Comparison of ENCODE assay signal across 28 mouse cellular contexts in the genomic region with DNA sequence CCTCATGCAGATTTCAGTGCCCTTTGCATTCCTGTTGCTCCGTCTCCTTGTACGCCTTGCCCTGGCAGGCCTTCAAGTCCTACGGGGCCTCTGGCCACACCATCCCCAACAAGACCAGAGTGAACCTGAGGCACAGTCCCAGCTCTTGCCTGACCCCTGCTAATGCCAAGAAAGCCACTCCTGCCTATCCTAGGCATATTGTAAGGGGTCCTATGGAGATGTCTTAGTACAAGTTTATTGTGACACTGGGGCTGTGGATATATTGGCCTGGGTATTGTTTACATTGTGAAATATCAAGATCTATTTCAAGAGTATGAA. TPM values are rescaled to one million over a fixed set of nuclear protein-coding genes. Genes with fewer than 3 reads are reported as not detected.
DNase-seq lines count a peak whose midpoint lies in the region; ATAC-seq and TF ChIP-seq lines count a peak whose summit lies in the region.
"Had no signal": no experiment of that assay in that cellular context is flagged by ENCODE, and none has a peak within 500 bp of the region (broad histone marks: within the 10 kb centered on the region; RNA-seq: fewer than 3 reads in every experiment).

No protein-coding gene starts in this region.

- H3K9me3 ChIP-seq in kidney, embryonic 16.5 days (ENCODE audit: low read length), result no peaks in the 10 kb centered on the region
- no peaks in the 10 kb centered on the region for H3K9me3 ChIP-seq in limb, embryonic 12.5 days
- H3K9me3 ChIP-seq: forebrain, embryonic 13.5 days; heart, embryonic 12.5 days; intestine, embryonic 15.5 days; limb, embryonic 13.5 days; lung, embryonic 15.5 days; megakaryocyte, embryonic 14.5 days; stomach, embryonic 15.5 days had no signal

- H3K36me3 ChIP-seq in kidney, adult 2 months (ENCODE audit: control insufficient read depth, insufficient read depth, low read length), result no peaks in the 10 kb centered on the region
- H3K36me3 ChIP-seq in kidney, embryonic 16.5 days (ENCODE audit: insufficient read depth, low read length), result peaks cover 37% of the 10 kb centered on the region
- peaks cover 76% of the 10 kb centered on the region for H3K36me3 ChIP-seq in limb, embryonic 12.5 days

- ATAC-seq in kidney, embryonic 16.5 days (ENCODE audit: low FRiP score, low TSS enrichment), result no peak
- no peak for ATAC-seq in limb, embryonic 12.5 days (ENCODE audit: insufficient number of reproducible peaks, insufficient read depth, low FRiP score, low TSS enrichment, low read depth)
- ATAC-seq: CD4-positive, CD25-positive, alpha-beta regulatory T cell, adult 4 months; forebrain, embryonic 13.5 days; intestine, embryonic 15.5 days had no signal

- WGBS in kidney, adult 2 months, result 46% methylated on average over 3 of the region's 3 CpGs
- WGBS in kidney, embryonic 16.5 days, result 83% methylated on average over 3 of the region's 3 CpGs
- WGBS in limb, embryonic 12.5 days, result 92% methylated on average over 3 of the region's 3 CpGs

- no peaks in the 10 kb centered on the region for H3K27me3 ChIP-seq in kidney, adult 2 months (replicated peaks; ENCODE audit: control insufficient read depth, insufficient read depth, low read length)
- H3K27me3 ChIP-seq in kidney, embryonic 16.5 days (ENCODE audit: insufficient read depth, low read length), result no peaks in the 10 kb centered on the region
- H3K27me3 ChIP-seq in limb, embryonic 12.5 days, result no peaks in the 10 kb centered on the region
- H3K27me3 ChIP-seq: forebrain, embryonic 13.5 days; heart, embryonic 12.5 days; intestine, embryonic 15.5 days; limb, embryonic 13.5 days; lung, embryonic 15.5 days; megakaryocyte, embryonic 14.5 days; stomach, embryonic 15.5 days had no signal

- TF ChIP-seq CTCF in gastrocnemius, adult 2 months (IDR thresholded peaks at IDR 0.05), result no peak
- no peak for TF ChIP-seq CTCF in kidney, adult 2 months (conservative IDR thresholded peaks at IDR 0.05; ENCODE audit: insufficient read depth, insufficient read length, low read depth, low read length)
- TF ChIP-seq CTCF in left cerebral cortex, adult 2 months (IDR thresholded peaks at IDR 0.05), result no peak

- intact Hi-C loops in gastrocnemius, adult 2 months (cut with DNase I), result no loop called here
- intact Hi-C loops in left cerebral cortex, adult 2 months (cut with DNase I), result no loop called here

- no peak overlapping the region for H3K4me3 ChIP-seq in gastrocnemius, adult 2 months
- H3K4me3 ChIP-seq in kidney, adult 2 months (ENCODE audit: insufficient read depth, low read depth, low read length), result no peak overlapping the region
- no peak overlapping the region for H3K4me3 ChIP-seq in kidney, embryonic 16.5 days (ENCODE audit: low read length)
- H3K4me3 ChIP-seq in left cerebral cortex, adult 2 months, result no peak overlapping the region
- H3K4me3 ChIP-seq in limb, embryonic 12.5 days (replicated peaks), result no peak overlapping the region
- H3K4me3 ChIP-seq: erythroblast, embryonic 14.5 days; forebrain, embryonic 13.5 days; heart, embryonic 12.5 days; intestine, embryonic 15.5 days; limb, embryonic 13.5 days; lung, embryonic 15.5 days; megakaryocyte, embryonic 14.5 days; stomach, embryonic 15.5 days had no signal

- no peak for DNase-seq in gastrocnemius, adult 2 months
- no peak for DNase-seq in gastrocnemius, adult 18-20 months (ENCODE audit: low spot score)
- peak; percentile 49 for DNase-seq in kidney, adult 2 months
- no peak for DNase-seq in left cerebral cortex, adult 2 months (ENCODE audit: extremely low spot score in 1 of 2, low spot score in 2 of 2)
- DNase-seq in left cerebral cortex, adult 9 months (ENCODE audit: low spot score in 2 of 2), result no peak
- DNase-seq: adrenal gland, postnatal 14 days; heart, adult 18-20 months; heart, postnatal 4 days; kidney, postnatal 10 days; layer of hippocampus, postnatal 36 days; midbrain, embryonic 14.5 days; right cerebral cortex, postnatal 25 days had no signal

- H3K4me1 ChIP-seq in kidney, adult 2 months (ENCODE audit: control insufficient read depth, insufficient read depth, low read length), result no peaks in the 10 kb centered on the region
- H3K4me1 ChIP-seq in kidney, embryonic 16.5 days (ENCODE audit: insufficient read depth, low read length), result no peaks in the 10 kb centered on the region
- no peaks in the 10 kb centered on the region for H3K4me1 ChIP-seq in limb, embryonic 12.5 days (replicated peaks)
- H3K4me1 ChIP-seq: forebrain, embryonic 13.5 days; intestine, embryonic 15.5 days; limb, embryonic 13.5 days; lung, embryonic 15.5 days; megakaryocyte, embryonic 14.5 days; stomach, embryonic 15.5 days had no signal

- no peak for TF ChIP-seq POLR2A in kidney, adult 2 months (IDR thresholded peaks at IDR 0.05; ENCODE audit: low read depth, low read length)

- H3K27ac ChIP-seq in gastrocnemius, adult 2 months, result peak overlapping the region; percentile 16; the same call in 1 of the 2 replicates
- H3K27ac ChIP-seq in kidney, adult 2 months (ENCODE audit: insufficient read depth, low read depth, low read length), result no peak overlapping the region
- no peak overlapping the region for H3K27ac ChIP-seq in kidney, embryonic 16.5 days (ENCODE audit: low read length)
- peak overlapping the region; percentile 55; the same call in 1 of the 2 replicates for H3K27ac ChIP-seq in left cerebral cortex, adult 2 months
- no peak overlapping the region for H3K27ac ChIP-seq in limb, embryonic 12.5 days
- H3K27ac ChIP-seq: forebrain, embryonic 13.5 days; hindbrain, embryonic 14.5 days; intestine, embryonic 15.5 days; limb, embryonic 13.5 days; lung, embryonic 15.5 days; stomach, embryonic 15.5 days had no signal

- no peak overlapping the region for H3K4me2 ChIP-seq in kidney, embryonic 16.5 days (replicated peaks; ENCODE audit: low read depth, low read length)
- H3K4me2 ChIP-seq in limb, embryonic 12.5 days, result no peak overlapping the region
- H3K4me2 ChIP-seq: forebrain, embryonic 13.5 days; heart, embryonic 12.5 days; hindbrain, embryonic 14.5 days; intestine, embryonic 15.5 days; limb, embryonic 13.5 days; liver, embryonic 11.5 days; lung, embryonic 15.5 days; stomach, embryonic 15.5 days had no signal

- no peak overlapping the region for H3K9ac ChIP-seq in kidney, embryonic 16.5 days (replicated peaks; ENCODE audit: low read length)
- H3K9ac ChIP-seq in limb, embryonic 12.5 days (replicated peaks), result 0 out of 2 replicates have a peak overlapping the region, but pooled peaks have one; percentile 0
- H3K9ac ChIP-seq: forebrain, embryonic 13.5 days; heart, embryonic 12.5 days; hindbrain, embryonic 14.5 days; intestine, embryonic 15.5 days; limb, embryonic 13.5 days; lung, embryonic 15.5 days; stomach, embryonic 15.5 days had no signal

RNA-seq across cellular contexts. Expression of a gene that starts 13.8 kb away (rescaled TPM):
- 10 to 100 TPM; 11.8 to 12.5 TPM for total RNA-seq in gastrocnemius, adult 2 months (2021)
- total RNA-seq in gastrocnemius, adult 18-20 months (2021), result 1 to 10 TPM; 8.2 to 10.0 TPM
- polyA plus RNA-seq in kidney, adult 2 months (2012; rRNA removed), result 9.1 and 12.7 TPM in 2 replicates
- 12.0 and 12.9 TPM in 2 replicates for polyA plus RNA-seq in kidney, embryonic 16.5 days (2015; fragmentation: Nextera tagmentation; extraction: Ambion mirVana)
- 10 to 100 TPM; 14.9 to 20.8 TPM for total RNA-seq in left cerebral cortex, adult 2 months (2021)
- 13.1 and 13.6 TPM in 2 replicates for polyA plus RNA-seq in limb, embryonic 12.5 days (2016; fragmentation: Nextera tagmentation; extraction: Ambion mirVana)

RNA-seq across cellular contexts. Expression of a gene that starts 16.7 kb away (rescaled TPM):
- total RNA-seq in gastrocnemius, adult 2 months (2021), result 1 to 10 TPM; 7.8 to 8.0 TPM
- total RNA-seq in gastrocnemius, adult 18-20 months (2021), result 10 to 100 TPM in 1 of 2 experiments, 1 to 10 TPM in 1; 7.6 to 10.7 TPM
- 67.1 and 76.4 TPM in 2 replicates for polyA plus RNA-seq in kidney, adult 2 months (2012; rRNA removed)
- 31.9 and 32.7 TPM in 2 replicates for polyA plus RNA-seq in kidney, embryonic 16.5 days (2015; fragmentation: Nextera tagmentation; extraction: Ambion mirVana)
- 10 to 100 TPM; 40.8 to 43.2 TPM for total RNA-seq in left cerebral cortex, adult 2 months (2021)
- polyA plus RNA-seq in limb, embryonic 12.5 days (2016; fragmentation: Nextera tagmentation; extraction: Ambion mirVana), result 17.8 and 21.8 TPM in 2 replicates

RNA-seq across cellular contexts. Expression of a gene that starts 16.7 kb away (rescaled TPM):
- total RNA-seq in gastrocnemius, adult 2 months (2021), result 10 to 100 TPM; 14.2 to 14.3 TPM
- total RNA-seq in gastrocnemius, adult 18-20 months (2021), result 10 to 100 TPM; 10.9 to 11.9 TPM
- 80.5 and 89.0 TPM in 2 replicates for polyA plus RNA-seq in kidney, adult 2 months (2012; rRNA removed)
- 63.3 and 67.3 TPM in 2 replicates for polyA plus RNA-seq in kidney, embryonic 16.5 days (2015; fragmentation: Nextera tagmentation; extraction: Ambion mirVana)
- 100 to 1,000 TPM in 1 of 2 experiments, 10 to 100 TPM in 1; 98.8 to 106 TPM for total RNA-seq in left cerebral cortex, adult 2 months (2021)
- polyA plus RNA-seq in limb, embryonic 12.5 days (2016; fragmentation: Nextera tagmentation; extraction: Ambion mirVana), result 48.1 and 57.8 TPM in 2 replicates

RNA-seq across cellular contexts. Expression of a gene that starts 23.2 kb away (rescaled TPM):
- total RNA-seq in gastrocnemius, adult 2 months (2021), result 1 to 10 TPM; 3.9 to 4.6 TPM
- total RNA-seq in gastrocnemius, adult 18-20 months (2021), result 1 to 10 TPM; 2.4 to 3.9 TPM
- polyA plus RNA-seq in kidney, adult 2 months (2012; rRNA removed), result 27.9 and 34.8 TPM in 2 replicates
- 14.2 and 14.6 TPM in 2 replicates for polyA plus RNA-seq in kidney, embryonic 16.5 days (2015; fragmentation: Nextera tagmentation; extraction: Ambion mirVana)
- total RNA-seq in left cerebral cortex, adult 2 months (2021), result 10 to 100 TPM; 58.9 to 59.7 TPM
- polyA plus RNA-seq in limb, embryonic 12.5 days (2016; fragmentation: Nextera tagmentation; extraction: Ambion mirVana), result 17.6 and 17.7 TPM in 2 replicates

RNA-seq across cellular contexts. Expression of a gene that starts 29.1 kb away (rescaled TPM):
- total RNA-seq in gastrocnemius, adult 2 months (2021), result not detected
- under 1 TPM in 1 of 2 experiments, not detected in 1; 0.12 TPM for total RNA-seq in gastrocnemius, adult 18-20 months (2021)
- polyA plus RNA-seq in kidney, adult 2 months (2012; rRNA removed), result 257 and 309 TPM in 2 replicates
- polyA plus RNA-seq in kidney, embryonic 16.5 days (2015; fragmentation: Nextera tagmentation; extraction: Ambion mirVana), result 9.5 and 9.8 TPM in 2 replicates
- total RNA-seq in left cerebral cortex, adult 2 months (2021), result 1 to 10 TPM in 1 of 2 experiments, under 1 TPM in 1; 0.89 to 1.4 TPM
- 1.1 and 1.7 TPM in 2 replicates for polyA plus RNA-seq in limb, embryonic 12.5 days (2016; fragmentation: Nextera tagmentation; extraction: Ambion mirVana)
- total RNA-seq: gastrocnemius, postnatal 25 days; heart, adult 18-20 months; monocyte, adult 5-6 weeks; neutrophil, adult 5-6 weeks had no signal

Comparison
In these comparisons a context has a peak if more than half of its experiments do, and no peak if none do; other contexts are left out.
1. H3K27ac ChIP-seq: peak in gastrocnemius, adult 2 months (single experiment) and left cerebral cortex, adult 2 months (single experiment); none in kidney, adult 2 months (single experiment), kidney, embryonic 16.5 days (single experiment) and limb, embryonic 12.5 days (single experiment).
2. RNA of a gene that starts 16.7 kb away (total RNA-seq): 98.8 to 106 TPM in left cerebral cortex, adult 2 months; 14.2 to 14.3 TPM in gastrocnemius, adult 2 months and 10.9 to 11.9 TPM in gastrocnemius, adult 18-20 months; every median in the first group is over 4 times any median in the second.